Mouse (Mus musculus): ENCODE results near the gene Rab7. TPM values are rescaled to one million over a fixed set of nuclear protein-coding genes. Genes with fewer than 3 reads are reported as not detected.

Rab7 gene
- 100 to 1,000 TPM; 278 to 279 TPM for total RNA-seq (2021)

- intact Hi-C loops (cut with DNase I): no loop called here
- peak; percentile 96 for DNase-seq
Measured at GRCm38 (mm10) chr6:88044577-88045405, at the start of gene Rab7. Rab7 (minus strand) TSS chr6:88045270.

GRCm38 (mm10) chr6:88088971-88089370 is 43.9 kb upstream of the Rab7 start:
- intact Hi-C loops (cut with DNase I): no loop called here
- no peak for DNase-seq

GRCm38 (mm10) chr6:88084278-88085151 is 39.4 kb upstream of the Rab7 start, which contains the start of gene Rpn1:
Rpn1 (plus strand) TSS chr6:88084482.
- intact Hi-C loops (cut with DNase I): no loop called here

GRCm38 (mm10) chr6:88083672-88084071 is 38.6 kb upstream of the Rab7 start:
- intact Hi-C loops (cut with DNase I): no loop called here
- no peak for DNase-seq

More at GRCm38 (mm10) chr6:88084278-88085151, 39.4 kb upstream of the Rab7 start, which contains the start of gene Rpn1:
- peak; percentile 99 for DNase-seq

- DNase-seq: no peak
- intact Hi-C loops (cut with DNase I): no loop called here
Measured at GRCm38 (mm10) chr6:88083095-88083494, 38.0 kb upstream of the Rab7 start.

- intact Hi-C loops (cut with DNase I): no loop called here
- DNase-seq: no peak
Measured at GRCm38 (mm10) chr6:88075960-88076517, 31.0 kb upstream of the Rab7 start.

GRCm38 (mm10) chr6:88074752-88075554 is 29.9 kb upstream of the Rab7 start:
- peak; percentile 94 for DNase-seq
- intact Hi-C loops (cut with DNase I): no loop called here

- intact Hi-C loops (cut with DNase I): no loop called here
- DNase-seq: no peak
Measured at GRCm38 (mm10) chr6:88071216-88071615, 26.1 kb upstream of the Rab7 start.

- intact Hi-C loops (cut with DNase I): no loop called here
- DNase-seq: no peak
Measured at GRCm38 (mm10) chr6:88070468-88070867, 25.4 kb upstream of the Rab7 start.

- no peak for DNase-seq
- intact Hi-C loops (cut with DNase I): no loop called here
Measured at GRCm38 (mm10) chr6:88068739-88069138, 23.7 kb upstream of the Rab7 start.

GRCm38 (mm10) chr6:88067722-88068121 is 22.7 kb upstream of the Rab7 start:
- intact Hi-C loops (cut with DNase I): no loop called here
- no peak for DNase-seq

- DNase-seq: no peak
- intact Hi-C loops (cut with DNase I): no loop called here
Measured at GRCm38 (mm10) chr6:88065968-88066367, 20.9 kb upstream of the Rab7 start.

GRCm38 (mm10) chr6:88065116-88065515 is 20.0 kb upstream of the Rab7 start:
- DNase-seq: peak; percentile 10
- intact Hi-C loops (cut with DNase I): no loop called here

GRCm38 (mm10) chr6:88064072-88064642 is 19.1 kb upstream of the Rab7 start:
- DNase-seq: no peak
- intact Hi-C loops (cut with DNase I): no loop called here

GRCm38 (mm10) chr6:88062398-88062797 is 17.3 kb upstream of the Rab7 start:
- no peak for DNase-seq

GRCm38 (mm10) chr6:88061406-88061805 is 16.3 kb upstream of the Rab7 start:
- intact Hi-C loops (cut with DNase I): no loop called here
- no peak for DNase-seq

More at GRCm38 (mm10) chr6:88062398-88062797, 17.3 kb upstream of the Rab7 start:
- intact Hi-C loops (cut with DNase I): no loop called here

- intact Hi-C loops (cut with DNase I): no loop called here
- DNase-seq: no peak
Measured at GRCm38 (mm10) chr6:88060602-88061001, 15.5 kb upstream of the Rab7 start.

- DNase-seq: no peak
- intact Hi-C loops (cut with DNase I): no loop called here
Measured at GRCm38 (mm10) chr6:88059903-88060302, 14.8 kb upstream of the Rab7 start.

- intact Hi-C loops (cut with DNase I): no loop called here
- no peak for DNase-seq
Measured at GRCm38 (mm10) chr6:88056866-88057265, 11.8 kb upstream of the Rab7 start.

- intact Hi-C loops (cut with DNase I): no loop called here
- DNase-seq: no peak
Measured at GRCm38 (mm10) chr6:88055663-88056062, 10.6 kb upstream of the Rab7 start.
